Mouse (Mus musculus) lung, embryonic 14.5 days (tissue): ENCODE data around the gene Stag1. TPM values are rescaled to one million over a fixed set of nuclear protein-coding genes. Genes with fewer than 3 reads are reported as not detected.
A peak's percentile ranks its signal among the peaks of the same experiment; 100 is the strongest.

ENCODE experiments used
- ATAC-seq: fragments of 200-750 bp; cut with Nextera tagmentation; 2 replicates; pipeline ENCODE4 v1.8.0; 2017; ENCODE audit warnings: mild to moderate bottlenecking, moderate TSS enrichment, moderate library complexity; ENCODE audit not compliant: insufficient read depth
- DNase-seq: peaks from one replicate; pipeline ENCODE4 v3.0.0-alpha.2; 2015
- H3K27ac ChIP-seq: fragments of 300-500 bp; sonication (generic); 2 replicates; pipeline ENCODE4 v1.5.1; 2014; ENCODE audit warnings: low read depth, mild to moderate bottlenecking, moderate library complexity
- H3K27me3 ChIP-seq: fragments of 300-500 bp; sonication (generic); 2 replicates; pipeline ENCODE4 v1.6.1; 2014; ENCODE audit warnings: low read length, control low read depth; ENCODE audit not compliant: insufficient read depth
- H3K36me3 ChIP-seq: fragments of 300-500 bp; sonication (generic); 2 replicates; pipeline ENCODE4 v1.6.1; 2014; ENCODE audit warnings: control low read depth; ENCODE audit not compliant: insufficient read depth
- H3K4me1 ChIP-seq: fragments of 300-500 bp; sonication (generic); 2 replicates; pipeline ENCODE4 v1.6.1; 2014; ENCODE audit warnings: antibody characterized with exemption, control low read depth; ENCODE audit not compliant: insufficient read depth
- H3K4me2 ChIP-seq: fragments of 300-500 bp; sonication (generic); 2 replicates; pipeline ENCODE4 v1.6.1; 2014; ENCODE audit warnings: mild to moderate bottlenecking
- H3K4me3 ChIP-seq: fragments of 300-500 bp; sonication (generic); 2 replicates; pipeline ENCODE4 v1.5.1; 2014; ENCODE audit warnings: low read depth, low read length
- H3K9ac ChIP-seq: fragments of 300-500 bp; sonication (generic); 2 replicates; pipeline ENCODE4 v1.6.1; 2014
- H3K9me3 ChIP-seq: fragments of 300-500 bp; sonication (generic); 2 replicates; pipeline ENCODE4 v1.6.1; 2016; ENCODE audit warnings: low read depth, low read length, control low read depth
- CTCF ChIP-seq: IDR thresholded peaks from 2 replicates; pipeline ENCODE4 v1.5.1; 2016; ENCODE audit warnings: antibody characterized with exemption, low read depth
- WGBS: fragments of 180-500 bp; shearing (Covaris S2); extraction: QIAGEN DNeasy Blood & Tissue Kit; methylation state at CpG from one replicate; pipeline ENCODE4 v1.1.7; 2014; 5-methylcytosine and 5-hydroxymethylcytosine counted together
- polyA plus RNA-seq: library from polyadenylated mRNA; unstranded; fragments of >200 nt; fragmentation: Nextera tagmentation; extraction: Ambion mirVana; gene quantifications from 2 replicates; pipeline ENCODE4 v1.2.1, GENCODE M21; 2014

Gene Stag1
- polyA plus RNA-seq, 1 experiment from 2014 or later = 48.4 TPM

GRCm38 (mm10) chr9:100605522-100605921 lies 7.9 kb downstream of the Stag1 start:
- no peak for TF ChIP-seq CTCF
- no peak for DNase-seq
- no peaks in the 10 kb centered on the region for H3K36me3 ChIP-seq
- no peak overlapping the region for H3K27ac ChIP-seq
- no peak overlapping the region for H3K4me3 ChIP-seq
- no peaks in the 10 kb centered on the region for H3K4me1 ChIP-seq
- H3K27me3 ChIP-seq = no peaks in the 10 kb centered on the region
- ATAC-seq = no peak
- no peaks in the 10 kb centered on the region for H3K9me3 ChIP-seq
- no peak overlapping the region for H3K4me2 ChIP-seq
- H3K9ac ChIP-seq = no peak overlapping the region
- WGBS = 87% methylated on average over 1 of the region's 1 CpGs

GRCm38 (mm10) chr9:100605985-100606554 lies 8.5 kb downstream of the Stag1 start:
- Histone ChIP-seq H3K4me1 (no peaks in the 10 kb centered on the region), H3K9ac (no peak overlapping the region), H3K4me3 (no peak overlapping the region), H3K9me3 (no peaks in the 10 kb centered on the region), H3K27ac (no peak overlapping the region), H3K36me3 (no peaks in the 10 kb centered on the region), H3K4me2 (no peak overlapping the region), H3K27me3 (no peaks in the 10 kb centered on the region)
- DNase-seq (peak; percentile 78), ATAC-seq (peak; percentile 76)
- WGBS = 31% methylated on average over 7 of the region's 7 CpGs
- TF ChIP-seq CTCF = no peak

- no peak for ATAC-seq
- no peak overlapping the region for H3K4me2 ChIP-seq
Observed at GRCm38 (mm10) chr9:100613501-100614071, 16.0 kb downstream of the Stag1 start.

GRCm38 (mm10) chr9:100616947-100617346 lies 19.3 kb downstream of the Stag1 start:
- no peak for TF ChIP-seq CTCF
- H3K9ac ChIP-seq = peak overlapping the region; percentile 32
- peak; percentile 82 for DNase-seq
- ATAC-seq = peak; percentile 31
- no peaks in the 10 kb centered on the region for H3K36me3 ChIP-seq
- H3K9me3 ChIP-seq = no peaks in the 10 kb centered on the region
- 22% methylated on average over 11 of the region's 11 CpGs for WGBS
- peak overlapping the region; percentile 36; the same call in 1 of the 2 replicates for H3K27ac ChIP-seq
- no peak overlapping the region for H3K4me3 ChIP-seq
- H3K27me3 ChIP-seq = no peaks in the 10 kb centered on the region
- H3K4me1 ChIP-seq = peaks cover 8% of the 10 kb centered on the region
- H3K4me2 ChIP-seq = peak overlapping the region; percentile 37

More at GRCm38 (mm10) chr9:100613501-100614071, 16.0 kb downstream of the Stag1 start:
- H3K27ac ChIP-seq = no peak overlapping the region
- no peak overlapping the region for H3K9ac ChIP-seq
- TF ChIP-seq CTCF = no peak
- 84% methylated on average over 3 of the region's 3 CpGs for WGBS
- H3K36me3 ChIP-seq = no peaks in the 10 kb centered on the region
- DNase-seq = no peak
- no peak overlapping the region for H3K4me3 ChIP-seq
- no peaks in the 10 kb centered on the region for H3K27me3 ChIP-seq
- H3K4me1 ChIP-seq = peaks cover 8% of the 10 kb centered on the region
- H3K9me3 ChIP-seq = no peaks in the 10 kb centered on the region

GRCm38 (mm10) chr9:100626258-100626657 lies 28.7 kb downstream of the Stag1 start:
- Histone ChIP-seq H3K36me3 (no peaks in the 10 kb centered on the region), H3K4me3 (no peak overlapping the region), H3K9me3 (no peaks in the 10 kb centered on the region), H3K27me3 (no peaks in the 10 kb centered on the region), H3K4me2 (no peak overlapping the region), H3K4me1 (no peaks in the 10 kb centered on the region), H3K9ac (no peak overlapping the region), H3K27ac (no peak overlapping the region)
- no peak for DNase-seq
- WGBS = 63% methylated on average over 2 of the region's 2 CpGs
- no peak for ATAC-seq
- no peak for TF ChIP-seq CTCF

GRCm38 (mm10) chr9:100640754-100641153 lies 43.2 kb downstream of the Stag1 start:
- WGBS = 87% methylated on average over 2 of the region's 2 CpGs
- no peak overlapping the region for H3K4me2 ChIP-seq

GRCm38 (mm10) chr9:100641391-100642085 lies 43.9 kb downstream of the Stag1 start:
- H3K36me3 ChIP-seq = no peaks in the 10 kb centered on the region
- no peaks in the 10 kb centered on the region for H3K9me3 ChIP-seq
- peak overlapping the region; percentile 72 for H3K9ac ChIP-seq
- peaks cover 9% of the 10 kb centered on the region for H3K4me1 ChIP-seq
- WGBS = 35% methylated on average over 6 of the region's 6 CpGs
- H3K27me3 ChIP-seq = no peaks in the 10 kb centered on the region
- peak overlapping the region; percentile 88 for H3K4me2 ChIP-seq
- H3K4me3 ChIP-seq = peak overlapping the region; percentile 77
- peak overlapping the region; percentile 99 for H3K27ac ChIP-seq
- ATAC-seq (no peak), DNase-seq (peak; percentile 24)
- no peak for TF ChIP-seq CTCF

More at GRCm38 (mm10) chr9:100640754-100641153, 43.2 kb downstream of the Stag1 start:
- ATAC-seq (no peak), DNase-seq (no peak)
- Histone ChIP-seq H3K27me3 (no peaks in the 10 kb centered on the region), H3K4me3 (no peak overlapping the region), H3K36me3 (no peaks in the 10 kb centered on the region), H3K4me1 (peaks cover 9% of the 10 kb centered on the region), H3K9me3 (no peaks in the 10 kb centered on the region), H3K9ac (no peak overlapping the region; the same call in 1 of the 2 replicates), H3K27ac (no peak overlapping the region)
- no peak for TF ChIP-seq CTCF
